Mouse (Mus musculus): ENCODE measurements around the gene Dmtf1. TPM values are rescaled to one million over a fixed set of nuclear protein-coding genes. Genes with fewer than 3 reads are reported as not detected.

The Dmtf1 gene
- polyA plus RNA-seq, 1 experiment from 2014 or later = 20.3 TPM

GRCm38 (mm10) chr5:9131786-9132185 is 29.8 kb downstream of the Dmtf1 start:
- Histone ChIP-seq H3K79me2 (ENCODE audit: inconsistent target) (no peaks in the 10 kb centered on the region), H3K4me3 (ENCODE audit: inconsistent target) (no peak overlapping the region), H3K36me3 (ENCODE audit: inconsistent target) (peaks cover 46% of the 10 kb centered on the region; the same call in 1 of the 2 replicates), H3K27ac (no peak overlapping the region)
- WGBS (ENCODE audit: missing documents) = 94% methylated on average over 7 of the region's 7 CpGs

- Histone ChIP-seq H3K36me3 (ENCODE audit: inconsistent target) (peaks cover 65% of the 10 kb centered on the region), H3K27ac (no peak overlapping the region), H3K79me2 (ENCODE audit: inconsistent target) (no peaks in the 10 kb centered on the region), H3K4me3 (ENCODE audit: inconsistent target) (no peak overlapping the region)
- 91% methylated on average over 11 of the region's 12 CpGs for WGBS (ENCODE audit: missing documents)
These were observed 33.0 kb downstream of the Dmtf1 start for GRCm38 (mm10) chr5:9128566-9128965.

- H3K27ac ChIP-seq = no peak overlapping the region
- H3K79me2 ChIP-seq (ENCODE audit: inconsistent target) = no peaks in the 10 kb centered on the region
- WGBS (ENCODE audit: missing documents) = 91% methylated on average over 2 of the region's 2 CpGs
- no peak overlapping the region for H3K4me3 ChIP-seq (ENCODE audit: inconsistent target)
- peaks cover 88% of the 10 kb centered on the region for H3K36me3 ChIP-seq (ENCODE audit: inconsistent target)
These were observed 37.4 kb downstream of the Dmtf1 start for GRCm38 (mm10) chr5:9124134-9124533.

- WGBS (ENCODE audit: missing documents) = 90% methylated on average over 6 of the region's 6 CpGs
- no peak overlapping the region for H3K27ac ChIP-seq
- H3K4me3 ChIP-seq (ENCODE audit: inconsistent target) = no peak overlapping the region
- H3K36me3 ChIP-seq (ENCODE audit: inconsistent target) = peaks cover 36% of the 10 kb centered on the region
- peaks cover 75% of the 10 kb centered on the region for H3K79me2 ChIP-seq (ENCODE audit: inconsistent target)
These were observed 47.4 kb downstream of the Dmtf1 start for GRCm38 (mm10) chr5:9114162-9114561.

GRCm38 (mm10) chr5:9111759-9112158 is 49.8 kb downstream of the Dmtf1 start:
- H3K27ac ChIP-seq = no peak overlapping the region
- H3K36me3 ChIP-seq (ENCODE audit: inconsistent target) = peaks cover 17% of the 10 kb centered on the region
- H3K79me2 ChIP-seq (ENCODE audit: inconsistent target) = peaks cover 92% of the 10 kb centered on the region
- 11% methylated on average over 5 of the region's 5 CpGs for WGBS (ENCODE audit: missing documents)
- no peak overlapping the region for H3K4me3 ChIP-seq (ENCODE audit: inconsistent target)

- Histone ChIP-seq H3K4me3 (ENCODE audit: inconsistent target) (no peak overlapping the region), H3K79me2 (ENCODE audit: inconsistent target) (peaks cover 94% of the 10 kb centered on the region), H3K36me3 (ENCODE audit: inconsistent target) (peaks cover 12% of the 10 kb centered on the region), H3K27ac (no peak overlapping the region)
- 71% methylated on average over 2 of the region's 2 CpGs for WGBS (ENCODE audit: missing documents)
These were observed 50.3 kb downstream of the Dmtf1 start for GRCm38 (mm10) chr5:9111285-9111684.

- Histone ChIP-seq H3K36me3 (ENCODE audit: inconsistent target) (0 out of 2 replicates have a peak, but pooled peaks cover 5% of the 10 kb centered on the region), H3K4me3 (ENCODE audit: inconsistent target) (no peak overlapping the region), H3K27ac (no peak overlapping the region), H3K79me2 (ENCODE audit: inconsistent target) (peaks cover 94% of the 10 kb centered on the region)
These were observed 52.0 kb downstream of the Dmtf1 start for GRCm38 (mm10) chr5:9109582-9109981.

- Histone ChIP-seq H3K36me3 (ENCODE audit: inconsistent target) (no peaks in the 10 kb centered on the region), H3K4me3 (ENCODE audit: inconsistent target) (no peak overlapping the region), H3K27ac (no peak overlapping the region), H3K79me2 (ENCODE audit: inconsistent target) (peaks cover 91% of the 10 kb centered on the region)
- WGBS (ENCODE audit: missing documents) = 78% methylated on average over 5 of the region's 5 CpGs
These were observed 53.1 kb downstream of the Dmtf1 start for GRCm38 (mm10) chr5:9108490-9108889.

GRCm38 (mm10) chr5:9107296-9108089 is 54.1 kb downstream of the Dmtf1 start:
- Histone ChIP-seq H3K27ac (0 out of 2 replicates have a peak overlapping the region, but pooled peaks have one; percentile 8), H3K36me3 (ENCODE audit: inconsistent target) (no peaks in the 10 kb centered on the region), H3K79me2 (ENCODE audit: inconsistent target) (peaks cover 91% of the 10 kb centered on the region), H3K4me3 (ENCODE audit: inconsistent target) (no peak overlapping the region)
- 23% methylated on average over 8 of the region's 8 CpGs for WGBS (ENCODE audit: missing documents)

- no peaks in the 10 kb centered on the region for H3K36me3 ChIP-seq (ENCODE audit: inconsistent target)
- no peak overlapping the region for H3K27ac ChIP-seq
- peaks cover 92% of the 10 kb centered on the region for H3K79me2 ChIP-seq (ENCODE audit: inconsistent target)
- 62% methylated on average over 6 of the region's 6 CpGs for WGBS (ENCODE audit: missing documents)
- no peak overlapping the region for H3K4me3 ChIP-seq (ENCODE audit: inconsistent target)
These were observed 54.8 kb downstream of the Dmtf1 start for GRCm38 (mm10) chr5:9106806-9107205.

GRCm38 (mm10) chr5:9103958-9104357 is 57.6 kb downstream of the Dmtf1 start:
- H3K4me3 ChIP-seq (ENCODE audit: inconsistent target) = no peak overlapping the region
- peak overlapping the region; percentile 40 for H3K27ac ChIP-seq
- H3K79me2 ChIP-seq (ENCODE audit: inconsistent target) = peaks cover 73% of the 10 kb centered on the region
- 34% methylated on average over 8 of the region's 8 CpGs for WGBS (ENCODE audit: missing documents)
- H3K36me3 ChIP-seq (ENCODE audit: inconsistent target) = no peaks in the 10 kb centered on the region

GRCm38 (mm10) chr5:9102696-9103095 is 58.9 kb downstream of the Dmtf1 start:
- WGBS (ENCODE audit: missing documents) = 95% methylated on average over 2 of the region's 2 CpGs
- no peak overlapping the region for H3K27ac ChIP-seq
- no peaks in the 10 kb centered on the region for H3K36me3 ChIP-seq (ENCODE audit: inconsistent target)
- no peak overlapping the region for H3K4me3 ChIP-seq (ENCODE audit: inconsistent target)
- peaks cover 60% of the 10 kb centered on the region for H3K79me2 ChIP-seq (ENCODE audit: inconsistent target)

- 1% methylated on average over 70 of the region's 83 CpGs for WGBS (ENCODE audit: missing documents)
- H3K4me3 ChIP-seq (ENCODE audit: inconsistent target) = peak overlapping the region; percentile 74
- H3K79me2 ChIP-seq (ENCODE audit: inconsistent target) = peaks cover 45% of the 10 kb centered on the region
- no peak overlapping the region for H3K27ac ChIP-seq
- H3K36me3 ChIP-seq (ENCODE audit: inconsistent target) = no peaks in the 10 kb centered on the region
These were observed 60.5 kb downstream of the Dmtf1 start for GRCm38 (mm10) chr5:9100849-9101801.

- no peaks in the 10 kb centered on the region for H3K36me3 ChIP-seq (ENCODE audit: inconsistent target)
- no peak within 1 kb of the TSS for H3K27ac ChIP-seq
- WGBS (ENCODE audit: missing documents) = 3% methylated on average over 59 of the region's 59 CpGs
- peak within 1 kb of the TSS; percentile 74 for H3K4me3 ChIP-seq (ENCODE audit: inconsistent target)
- H3K79me2 ChIP-seq (ENCODE audit: inconsistent target) = peaks cover 37% of the 10 kb centered on the region
These were observed 61.2 kb downstream of the Dmtf1 start, which contains the start of gene Tmem243 for GRCm38 (mm10) chr5:9100207-9100848. TSS of gene Tmem243 (plus strand) at chr5:9100668.

All from macrophage (primary cell).